Mouse (Mus musculus): ENCODE measurements around the gene Xrn1.

GRCm38 (mm10) chr9:96028818-96029217, 74.3 kb downstream of the Xrn1 start:
- TF ChIP-seq POLR2A (IDR thresholded peaks at IDR 0.05; ENCODE audit: insufficient read length, low read depth) (no peak), MAX (IDR thresholded peaks at IDR 0.05; ENCODE audit: low read depth) (no peak), MYOG (IDR thresholded peaks at IDR 0.05; ENCODE audit: control insufficient read depth in 1 of 3, insufficient read depth in 1 of 3, insufficient read length in 2 of 3, low read depth in 2 of 3) (no peak), USF1 (IDR thresholded peaks at IDR 0.05; ENCODE audit: low read depth) (no peak), TCF12 (IDR thresholded peaks at IDR 0.05; ENCODE audit: insufficient read depth, poor library complexity, severe bottlenecking) (no peak), SRF (IDR thresholded peaks at IDR 0.05; ENCODE audit: control insufficient read depth, insufficient read length, low read depth) (no peak), REST (IDR thresholded peaks at IDR 0.05; ENCODE audit: insufficient read depth, insufficient read length) (no peak), MYOD1 (IDR thresholded peaks at IDR 0.05; ENCODE audit: control insufficient read depth in 1 of 3, insufficient read length in 2 of 3, low read depth in 2 of 3) (no peak), POLR2AphosphoS2 (IDR thresholded peaks at IDR 0.05; ENCODE audit: insufficient read length, low read depth) (no peak)
